Mouse (Mus musculus) lung, adult 2 months (tissue): Measurements from ENCODE around the gene Hipk1.

Experiments used
- CTCF ChIP-seq: fragments of 200-500 bp; IDR thresholded peaks from 2 replicates; pipeline ENCODE4 v1.5.1; 2011; ENCODE audit warnings: mild to moderate bottlenecking, low read length, control low read depth; ENCODE audit not compliant: insufficient read depth
- POLR2A ChIP-seq: fragments of 200-500 bp; IDR thresholded peaks from 2 replicates; pipeline ENCODE4 v1.6.1; 2011; ENCODE audit warnings: low read depth, mild to moderate bottlenecking, control low read depth, low read length, borderline replicate concordance; ENCODE audit errors: extremely low read depth

DNA sequence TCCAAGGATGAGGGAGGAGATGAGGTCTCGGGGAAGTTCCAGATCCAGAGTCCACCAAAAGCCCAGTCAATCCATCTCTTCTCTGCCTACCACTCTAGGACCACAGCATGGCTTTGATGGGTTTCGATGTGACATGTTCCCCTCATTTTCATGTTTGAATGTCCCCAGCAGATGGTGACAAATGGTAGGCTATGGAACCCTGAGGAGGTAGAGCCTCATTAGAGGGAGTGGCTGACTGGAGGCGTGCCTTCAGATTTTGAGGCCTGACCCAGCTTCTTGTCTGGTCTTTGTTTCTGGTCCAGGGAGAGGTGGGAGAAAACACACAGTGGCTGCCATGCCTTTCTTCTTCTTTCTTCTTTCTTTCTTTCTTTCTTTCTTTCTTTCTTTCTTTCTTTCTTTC is 100.9 kb downstream of the Hipk1 start:
- TF ChIP-seq POLR2A (no peak), CTCF (peak; percentile 32; the same call in 1 of the 2 replicates)
